Mouse (Mus musculus) T-cell, adult 2 months (primary cell): ENCODE measurements around the gene Mrpl55.
"Not testable (repeated sequence)": the region's sequence is repeated elsewhere in the genome, so short reads cannot be mapped to it uniquely, and the experiment has no call there.

Source experiments
- DNase-seq: peaks from one replicate; pipeline ENCODE4 v3.0.0; 2022; ENCODE audit warnings: low spot score

Gene Mrpl55

GRCm38 (mm10) chr11:59192059-59192386 lies 10.3 kb upstream of the Mrpl55 start, which contains the start of gene Guk1:
TSS of gene Guk1 (minus strand) at chr11:59192212.
- no peak for DNase-seq

GRCm38 (mm10) chr11:59196230-59196629 lies 6.1 kb upstream of the Mrpl55 start:
- DNase-seq: no peak

GRCm38 (mm10) chr11:59201216-59202002 lies 877 bp upstream of the Mrpl55 start:
- no peak for DNase-seq

GRCm38 (mm10) chr11:59208153-59208831 lies 6.0 kb downstream of the Mrpl55 start, which contains the start of gene 2310033P09Rik:
TSS of gene 2310033P09Rik (plus strand) at chr11:59208321.
- DNase-seq: peak; percentile 92

GRCm38 (mm10) chr11:59209003-59209441 lies 6.7 kb downstream of the Mrpl55 start:
- DNase-seq: peak; percentile 47

GRCm38 (mm10) chr11:59209580-59209979 lies 7.3 kb downstream of the Mrpl55 start:
- DNase-seq: no peak

- DNase-seq: no peak
Measured at GRCm38 (mm10) chr11:59210020-59210419, 7.7 kb downstream of the Mrpl55 start.

GRCm38 (mm10) chr11:59211561-59211960 lies 9.3 kb downstream of the Mrpl55 start:
- not testable (repeated sequence) for DNase-seq

- peak; percentile 87 for DNase-seq
Measured at GRCm38 (mm10) chr11:59212320-59212719, 10.0 kb downstream of the Mrpl55 start.

- DNase-seq: no peak
Measured at GRCm38 (mm10) chr11:59212892-59213494, 10.7 kb downstream of the Mrpl55 start.

GRCm38 (mm10) chr11:59216955-59217354 lies 14.7 kb downstream of the Mrpl55 start:
- DNase-seq: no peak

GRCm38 (mm10) chr11:59218389-59218998 lies 16.2 kb downstream of the Mrpl55 start:
- no peak for DNase-seq

GRCm38 (mm10) chr11:59219064-59219463 lies 16.8 kb downstream of the Mrpl55 start:
- peak; percentile 48 for DNase-seq

GRCm38 (mm10) chr11:59221604-59222003 lies 19.3 kb downstream of the Mrpl55 start:
- no peak for DNase-seq

GRCm38 (mm10) chr11:59222306-59222705 lies 20.0 kb downstream of the Mrpl55 start:
- DNase-seq: no peak

GRCm38 (mm10) chr11:59224025-59224424 lies 21.7 kb downstream of the Mrpl55 start:
- no peak for DNase-seq

- DNase-seq: peak; percentile 23
Measured at GRCm38 (mm10) chr11:59224470-59224869, 22.2 kb downstream of the Mrpl55 start.

GRCm38 (mm10) chr11:59225167-59225566 lies 22.9 kb downstream of the Mrpl55 start:
- DNase-seq: no peak

- DNase-seq: no peak
Measured at GRCm38 (mm10) chr11:59226251-59226650, 24.0 kb downstream of the Mrpl55 start.

GRCm38 (mm10) chr11:59226787-59227603 lies 24.7 kb downstream of the Mrpl55 start:
- DNase-seq: no peak

- DNase-seq: no peak
Measured at GRCm38 (mm10) chr11:59227604-59228121, 25.4 kb downstream of the Mrpl55 start.
